Mouse (Mus musculus) forebrain, embryonic 16.5 days (tissue): ENCODE results near the gene Ubl7. TPM values are rescaled to one million over a fixed set of nuclear protein-coding genes. Genes with fewer than 3 reads are reported as not detected.

Source experiments
- ATAC-seq: fragments of 200-750 bp; cut with Nextera tagmentation; 2 replicates; pipeline ENCODE4 v1.8.0; 2017; ENCODE audit warnings: mild to moderate bottlenecking, moderate library complexity
- H3K27ac ChIP-seq: fragments of 300-500 bp; sonication (generic); 2 replicates; pipeline ENCODE4 v1.5.1; 2014; ENCODE audit warnings: low read length, control low read depth
- H3K27me3 ChIP-seq: fragments of 300-500 bp; sonication (generic); replicated peaks from 2 replicates; pipeline ENCODE4 v1.6.1; 2014; ENCODE audit warnings: low read length; ENCODE audit not compliant: control insufficient read depth, insufficient read depth
- H3K36me3 ChIP-seq: fragments of 300-500 bp; sonication (generic); 2 replicates; pipeline ENCODE4 v1.6.1; 2014; ENCODE audit not compliant: control insufficient read depth, insufficient read depth
- H3K4me1 ChIP-seq: fragments of 300-500 bp; sonication (generic); replicated peaks from 2 replicates; pipeline ENCODE4 v1.6.1; 2014; ENCODE audit warnings: low read length; ENCODE audit not compliant: control insufficient read depth, insufficient read depth
- H3K4me2 ChIP-seq: fragments of 300-500 bp; sonication (generic); 2 replicates; pipeline ENCODE4 v1.6.1; 2014; ENCODE audit warnings: mild to moderate bottlenecking, low read length, control low read depth
- H3K4me3 ChIP-seq: fragments of 300-500 bp; sonication (generic); replicated peaks from 2 replicates; pipeline ENCODE4 v1.5.1; 2014; ENCODE audit warnings: mild to moderate bottlenecking, low read length, control low read depth
- H3K9ac ChIP-seq: fragments of 300-500 bp; sonication (generic); replicated peaks from 2 replicates; pipeline ENCODE4 v1.6.1; 2014; ENCODE audit warnings: low read depth, low read length, control low read depth
- H3K9me3 ChIP-seq: fragments of 300-500 bp; sonication (generic); 2 replicates; pipeline ENCODE4 v1.6.1; 2016; ENCODE audit warnings: low read length; ENCODE audit not compliant: control insufficient read depth
- WGBS: fragments of 180-500 bp; shearing (Covaris S2); extraction: QIAGEN DNeasy Blood & Tissue Kit; methylation state at CpG from one replicate; pipeline ENCODE4 v1.1.7; 2014; 5-methylcytosine and 5-hydroxymethylcytosine counted together
- polyA plus RNA-seq: library from polyadenylated mRNA; unstranded; fragments of >200 nt; fragmentation: Nextera tagmentation; extraction: Ambion mirVana; gene quantifications from 2 replicates; pipeline ENCODE4 v1.2.1, GENCODE M21; 2015

Gene Ubl7
- polyA plus RNA-seq, 1 experiment from 2014 or later: 174 TPM

GRCm38 (mm10) chr9:57949879-57950278, 39.1 kb downstream of the Ubl7 start:
- Histone ChIP-seq H3K27ac (no peak overlapping the region), H3K36me3 (0 out of 2 replicates have a peak, but pooled peaks cover 4% of the 10 kb centered on the region), H3K9me3 (no peaks in the 10 kb centered on the region), H3K4me2 (no peak overlapping the region), H3K9ac (no peak overlapping the region), H3K27me3 (no peaks in the 10 kb centered on the region), H3K4me3 (no peak overlapping the region), H3K4me1 (peaks cover 62% of the 10 kb centered on the region)
- WGBS: 20% methylated on average over 8 of the region's 8 CpGs
- ATAC-seq: 0 out of 2 replicates have a peak, but pooled peaks have one; percentile 18

- peaks cover 5% of the 10 kb centered on the region for H3K36me3 ChIP-seq
- H3K4me3 ChIP-seq: no peak overlapping the region
- H3K4me1 ChIP-seq: peaks cover 58% of the 10 kb centered on the region
- H3K27ac ChIP-seq: no peak overlapping the region
- 18% methylated on average over 9 of the region's 9 CpGs for WGBS
- ATAC-seq: no peak; the same call in 1 of the 2 replicates
- H3K27me3 ChIP-seq: no peaks in the 10 kb centered on the region
- peak overlapping the region; percentile 0; the same call in 1 of the 2 replicates for H3K9ac ChIP-seq
- no peaks in the 10 kb centered on the region for H3K9me3 ChIP-seq
- no peak overlapping the region for H3K4me2 ChIP-seq
Measured at GRCm38 (mm10) chr9:57950519-57950918, 39.7 kb downstream of the Ubl7 start.

GRCm38 (mm10) chr9:57951993-57952392, 41.2 kb downstream of the Ubl7 start:
- Histone ChIP-seq H3K36me3 (peaks cover 8% of the 10 kb centered on the region), H3K4me3 (no peak overlapping the region), H3K4me2 (no peak overlapping the region), H3K27ac (no peak overlapping the region), H3K27me3 (no peaks in the 10 kb centered on the region), H3K9ac (no peak overlapping the region), H3K9me3 (no peaks in the 10 kb centered on the region), H3K4me1 (peaks cover 44% of the 10 kb centered on the region)
- WGBS: 75% methylated on average over 6 of the region's 6 CpGs
- no peak for ATAC-seq

- 91% methylated on average over 12 of the region's 12 CpGs for WGBS
- Histone ChIP-seq H3K36me3 (peaks cover 13% of the 10 kb centered on the region), H3K9me3 (no peaks in the 10 kb centered on the region), H3K4me3 (no peak overlapping the region), H3K27ac (no peak overlapping the region), H3K27me3 (no peaks in the 10 kb centered on the region), H3K4me2 (no peak overlapping the region), H3K4me1 (peaks cover 18% of the 10 kb centered on the region), H3K9ac (no peak overlapping the region)
- ATAC-seq: no peak
Measured at GRCm38 (mm10) chr9:57954962-57955744, 44.4 kb downstream of the Ubl7 start.

GRCm38 (mm10) chr9:57955764-57956163, 45.0 kb downstream of the Ubl7 start:
- peaks cover 15% of the 10 kb centered on the region for H3K36me3 ChIP-seq
- WGBS: 90% methylated on average over 6 of the region's 6 CpGs
- no peak for ATAC-seq

GRCm38 (mm10) chr9:57956196-57956837, 45.5 kb downstream of the Ubl7 start:
- H3K9me3 ChIP-seq: no peaks in the 10 kb centered on the region
- H3K27ac ChIP-seq: no peak overlapping the region
- H3K4me3 ChIP-seq: no peak overlapping the region
- H3K27me3 ChIP-seq: no peaks in the 10 kb centered on the region
- no peak overlapping the region for H3K4me2 ChIP-seq
- H3K36me3 ChIP-seq: peaks cover 17% of the 10 kb centered on the region
- WGBS: 89% methylated on average over 9 of the region's 9 CpGs
- no peak overlapping the region for H3K9ac ChIP-seq
- peaks cover 6% of the 10 kb centered on the region for H3K4me1 ChIP-seq
- no peak for ATAC-seq

More at GRCm38 (mm10) chr9:57955764-57956163, 45.0 kb downstream of the Ubl7 start:
- no peak overlapping the region for H3K9ac ChIP-seq
- no peak overlapping the region for H3K4me3 ChIP-seq
- no peaks in the 10 kb centered on the region for H3K27me3 ChIP-seq
- no peak overlapping the region for H3K4me2 ChIP-seq
- H3K27ac ChIP-seq: no peak overlapping the region
- H3K4me1 ChIP-seq: peaks cover 12% of the 10 kb centered on the region
- H3K9me3 ChIP-seq: no peaks in the 10 kb centered on the region

GRCm38 (mm10) chr9:57956838-57957236, 46.1 kb downstream of the Ubl7 start:
- no peak overlapping the region for H3K9ac ChIP-seq
- no peaks in the 10 kb centered on the region for H3K27me3 ChIP-seq
- no peaks in the 10 kb centered on the region for H3K9me3 ChIP-seq
- no peak overlapping the region for H3K4me3 ChIP-seq
- peaks cover 19% of the 10 kb centered on the region for H3K36me3 ChIP-seq
- no peak overlapping the region for H3K27ac ChIP-seq
- ATAC-seq: no peak
- H3K4me1 ChIP-seq: peaks cover 5% of the 10 kb centered on the region; the same call in 1 of the 2 replicates
- 84% methylated on average over 5 of the region's 5 CpGs for WGBS
- no peak overlapping the region for H3K4me2 ChIP-seq

GRCm38 (mm10) chr9:57958615-57959014, 47.8 kb downstream of the Ubl7 start:
- Histone ChIP-seq H3K27ac (no peak overlapping the region), H3K4me1 (no peaks in the 10 kb centered on the region), H3K9ac (no peak overlapping the region), H3K4me3 (no peak overlapping the region), H3K27me3 (no peaks in the 10 kb centered on the region), H3K36me3 (peaks cover 19% of the 10 kb centered on the region), H3K4me2 (no peak overlapping the region), H3K9me3 (no peaks in the 10 kb centered on the region)
- no peak for ATAC-seq
- 71% methylated on average over 1 of the region's 1 CpGs for WGBS

GRCm38 (mm10) chr9:57959399-57959798, 48.6 kb downstream of the Ubl7 start:
- Histone ChIP-seq H3K27ac (no peak overlapping the region), H3K4me3 (no peak overlapping the region), H3K9ac (no peak overlapping the region), H3K36me3 (peaks cover 18% of the 10 kb centered on the region), H3K27me3 (no peaks in the 10 kb centered on the region), H3K4me2 (no peak overlapping the region), H3K9me3 (no peaks in the 10 kb centered on the region), H3K4me1 (no peaks in the 10 kb centered on the region)
- 83% methylated on average over 10 of the region's 10 CpGs for WGBS
- no peak for ATAC-seq
